Mouse (Mus musculus) testis, adult 2 months (tissue): ENCODE measurements around the gene Tbc1d9. TPM values are rescaled to one million over a fixed set of nuclear protein-coding genes. Genes with fewer than 3 reads are reported as not detected.
"Not testable (repeated sequence)": the region's sequence is repeated elsewhere in the genome, so short reads cannot be mapped to it uniquely, and the experiment has no call there.

Experiments
- H3K27ac ChIP-seq: fragments of 200-500 bp; 2 replicates; pipeline ENCODE4 v1.5.1; 2012; ENCODE audit warnings: low read depth, low read length; ENCODE audit not compliant: control insufficient read depth, insufficient read depth
- H3K27me3 ChIP-seq: fragments of 200-500 bp; 2 replicates; pipeline ENCODE4 v1.6.1; 2012; ENCODE audit warnings: mild to moderate bottlenecking, low read length, moderate library complexity; ENCODE audit not compliant: control insufficient read depth, insufficient read depth
- H3K36me3 ChIP-seq: fragments of 200-500 bp; 2 replicates; pipeline ENCODE4 v1.6.1; 2012; ENCODE audit warnings: mild to moderate bottlenecking, low read length; ENCODE audit not compliant: control insufficient read depth, insufficient read depth
- H3K4me1 ChIP-seq: fragments of 200-500 bp; 2 replicates; pipeline ENCODE4 v1.6.1; 2012; ENCODE audit warnings: low read length; ENCODE audit not compliant: control insufficient read depth, insufficient read depth
- H3K4me3 ChIP-seq: fragments of 200-500 bp; 2 replicates; pipeline ENCODE4 v1.5.1; 2012; ENCODE audit warnings: low read depth, mild to moderate bottlenecking, low read length, moderate library complexity, mixed read lengths; ENCODE audit not compliant: control insufficient read depth
- CTCF ChIP-seq: fragments of 200-500 bp; IDR thresholded peaks from 2 replicates; pipeline ENCODE4 v1.5.1; 2012; ENCODE audit warnings: low read depth, mild to moderate bottlenecking, inconsistent platforms, low read length, moderate library complexity; ENCODE audit not compliant: control insufficient read depth, insufficient read depth, insufficient replicate concordance
- POLR2A ChIP-seq: fragments of 200-500 bp; IDR thresholded peaks from 2 replicates; pipeline ENCODE4 v1.6.1; 2012; ENCODE audit warnings: low read depth, mild to moderate bottlenecking, inconsistent platforms, low read length, moderate library complexity; ENCODE audit not compliant: control insufficient read depth
- polyA plus RNA-seq: library from polyadenylated mRNA; depleted of rRNA; stranded (reverse); fragments of >200 nt; gene quantifications from 2 replicates; pipeline ENCODE4 v1.2.3, GENCODE M21; 2012; rRNA removed

Tbc1d9 gene
- polyA plus RNA-seq, 1 experiment: 47.0 TPM

- H3K36me3 ChIP-seq: no peaks in the 10 kb centered on the region; the same call in 1 of the 2 replicates
- no peak for TF ChIP-seq POLR2A
- TF ChIP-seq CTCF: no peak
- H3K27me3 ChIP-seq: no peaks in the 10 kb centered on the region
- H3K4me1 ChIP-seq: no peaks in the 10 kb centered on the region
- H3K4me3 ChIP-seq: no peak overlapping the region
- H3K27ac ChIP-seq: no peak overlapping the region
Observed at GRCm38 (mm10) chr8:83309836-83310235, 144.7 kb downstream of the Tbc1d9 start.

DNA sequence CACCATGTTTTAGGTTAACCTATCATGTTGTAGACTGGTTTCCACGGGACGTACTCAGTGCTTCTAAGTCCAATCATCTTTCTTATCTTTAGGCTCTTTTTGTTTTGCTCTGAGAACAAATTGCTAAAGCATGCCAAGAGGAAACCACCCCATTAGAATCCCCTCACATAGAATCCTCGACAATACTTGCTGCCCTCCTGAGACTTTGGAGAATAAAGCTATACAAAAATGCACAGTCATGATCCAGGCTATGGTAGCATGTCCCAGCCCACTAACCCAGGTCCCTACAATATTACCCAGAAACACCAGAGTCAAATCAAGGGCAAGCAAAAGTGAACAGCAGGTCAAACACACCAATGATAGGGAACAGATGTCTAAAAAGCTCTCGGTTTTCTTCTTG lies 149.9 kb downstream of the Tbc1d9 start:
- H3K36me3 ChIP-seq, H3K4me1 ChIP-seq, H3K27me3 ChIP-seq, H3K4me3 ChIP-seq: not testable (repeated sequence)
- peak overlapping the region; percentile 8; the same call in 1 of the 2 replicates for H3K27ac ChIP-seq

- Histone ChIP-seq H3K4me3 (no peak overlapping the region), H3K4me1 (no peaks in the 10 kb centered on the region), H3K27ac (peak overlapping the region; percentile 42; the same call in 1 of the 2 replicates), H3K27me3 (no peaks in the 10 kb centered on the region), H3K36me3 (no peaks in the 10 kb centered on the region; the same call in 1 of the 2 replicates)
- TF ChIP-seq CTCF (no peak), POLR2A (no peak)
Observed at GRCm38 (mm10) chr8:83315691-83316090, 150.5 kb downstream of the Tbc1d9 start.

- H3K27ac ChIP-seq: no peak overlapping the region
- H3K36me3 ChIP-seq: peaks cover 4% of the 10 kb centered on the region
Observed at GRCm38 (mm10) chr8:83320543-83320942, 155.4 kb downstream of the Tbc1d9 start.

DNA sequence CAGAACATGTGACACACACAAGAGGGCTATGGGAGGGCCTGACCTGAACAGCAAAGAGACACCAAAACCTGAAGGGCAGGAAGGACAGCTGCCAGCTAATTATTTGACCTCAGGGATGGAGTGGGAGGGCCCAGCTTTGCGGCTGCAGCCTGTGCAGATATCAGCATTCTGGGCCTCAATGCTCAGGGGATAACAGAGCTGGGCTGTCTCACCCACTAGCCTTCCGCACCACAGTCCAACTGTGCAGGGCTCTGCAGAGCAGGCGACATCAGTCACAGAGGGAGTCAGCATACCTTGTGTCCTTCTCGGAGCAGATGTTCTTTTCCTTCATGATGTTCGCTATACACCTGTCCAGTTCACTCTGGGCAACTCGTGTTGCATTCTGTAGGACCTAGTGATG lies 157.2 kb downstream of the Tbc1d9 start:
- H3K27ac ChIP-seq: no peak overlapping the region
- TF ChIP-seq POLR2A: no peak
- TF ChIP-seq CTCF: no peak
- no peak overlapping the region for H3K4me3 ChIP-seq
- no peaks in the 10 kb centered on the region for H3K4me1 ChIP-seq
- peaks cover 4% of the 10 kb centered on the region for H3K36me3 ChIP-seq
- no peaks in the 10 kb centered on the region for H3K27me3 ChIP-seq

More at GRCm38 (mm10) chr8:83320543-83320942, 155.4 kb downstream of the Tbc1d9 start:
- TF ChIP-seq POLR2A (no peak), CTCF (no peak)
- no peak overlapping the region for H3K4me3 ChIP-seq
- no peaks in the 10 kb centered on the region for H3K4me1 ChIP-seq
- no peaks in the 10 kb centered on the region for H3K27me3 ChIP-seq

Other genes with a start within 250 kb of the Tbc1d9 start
- gene Gm10645, start 818 bp downstream of the Tbc1d9 start, polyA plus RNA-seq: 0.12 TPM in 1 of 2 replicates, not detected in the other
- gene Ucp1, start 125.0 kb downstream of the Tbc1d9 start, polyA plus RNA-seq: 0.12 and 0.20 TPM in 2 replicates
- gene Elmod2, start 167.1 kb downstream of the Tbc1d9 start, polyA plus RNA-seq: 2.5 and 3.1 TPM in 2 replicates
- 20.5 and 30.8 TPM in 2 replicates for gene Mgat4d, start 183.1 kb downstream of the Tbc1d9 start, polyA plus RNA-seq
- 125 and 174 TPM in 2 replicates for gene Clgn, start 224.5 kb downstream of the Tbc1d9 start, polyA plus RNA-seq